Mouse (Mus musculus) intestine, embryonic 16.5 days (tissue): Measurements from ENCODE around the gene Ip6k2. TPM values are rescaled to one million over a fixed set of nuclear protein-coding genes. Genes with fewer than 3 reads are reported as not detected.
A peak's percentile ranks its signal among the peaks of the same experiment; 100 is the strongest.

Experiments
- ATAC-seq: fragments of 200-750 bp; cut with Nextera tagmentation; 2 replicates; pipeline ENCODE4 v1.8.0; 2017; ENCODE audit warnings: moderate TSS enrichment, moderate library complexity
- H3K27ac ChIP-seq: fragments of 300-500 bp; sonication (generic); 2 replicates; pipeline ENCODE4 v1.5.1; 2014; ENCODE audit warnings: mild to moderate bottlenecking, low read length
- H3K27me3 ChIP-seq: fragments of 300-500 bp; sonication (generic); replicated peaks from 2 replicates; pipeline ENCODE4 v1.6.1; 2014; ENCODE audit warnings: low read length, control low read depth, mixed read lengths; ENCODE audit not compliant: control insufficient read depth, insufficient read depth
- H3K36me3 ChIP-seq: fragments of 300-500 bp; sonication (generic); 2 replicates; pipeline ENCODE4 v1.6.1; 2014; ENCODE audit warnings: low read length, control low read depth; ENCODE audit not compliant: control insufficient read depth, insufficient read depth
- H3K4me1 ChIP-seq: fragments of 300-500 bp; sonication (generic); 2 replicates; pipeline ENCODE4 v1.6.1; 2014; ENCODE audit warnings: low read length, control low read depth, mixed read lengths; ENCODE audit not compliant: control insufficient read depth, insufficient read depth
- H3K4me2 ChIP-seq: fragments of 300-500 bp; sonication (generic); 2 replicates; pipeline ENCODE4 v1.6.1; 2014; ENCODE audit warnings: low read depth, low read length, control low read depth
- H3K4me3 ChIP-seq: fragments of 300-500 bp; sonication (generic); 2 replicates; pipeline ENCODE4 v1.5.1; 2014; ENCODE audit warnings: mild to moderate bottlenecking, low read length
- H3K9ac ChIP-seq: fragments of 300-500 bp; sonication (generic); 2 replicates; pipeline ENCODE4 v1.6.1; 2014; ENCODE audit warnings: low read depth, low read length
- H3K9me3 ChIP-seq: fragments of 300-500 bp; sonication (generic); 2 replicates; pipeline ENCODE4 v1.6.1; 2016; ENCODE audit warnings: low read length, control low read depth; ENCODE audit not compliant: control insufficient read depth
- WGBS: fragments of 180-500 bp; shearing (Covaris S2); extraction: QIAGEN DNeasy Blood & Tissue Kit; methylation state at CpG from one replicate; pipeline ENCODE4 v1.1.7; 2014; 5-methylcytosine and 5-hydroxymethylcytosine counted together
- polyA plus RNA-seq: library from polyadenylated mRNA; unstranded; fragments of >200 nt; fragmentation: Nextera tagmentation; extraction: Ambion mirVana; gene quantifications from 2 replicates; pipeline ENCODE4 v1.2.1, GENCODE M21; 2015

The Ip6k2 gene
- polyA plus RNA-seq, 1 experiment from 2014 or later: 57.2 TPM

DNA sequence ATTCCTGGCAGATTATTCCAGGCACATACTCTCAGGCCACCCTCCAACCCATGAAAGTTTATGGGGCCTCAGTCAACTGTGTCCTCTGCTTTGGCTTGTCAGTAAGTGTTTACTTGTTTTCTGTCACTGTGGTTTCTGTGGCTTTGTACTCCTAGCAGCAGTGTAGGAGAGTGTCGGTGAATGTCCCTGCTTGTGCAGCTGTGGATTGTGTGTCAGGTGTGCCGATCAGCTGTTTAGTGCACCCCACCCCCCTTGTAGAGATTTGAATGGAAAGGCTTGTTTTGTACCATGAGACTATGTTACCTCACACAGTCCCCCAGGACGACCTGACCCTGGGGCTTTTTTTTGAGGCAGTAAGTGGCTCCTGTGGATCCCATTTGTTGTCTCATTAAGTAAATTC, 9.1 kb downstream of the Ip6k2 start:
- Histone ChIP-seq H3K36me3 (peaks cover 4% of the 10 kb centered on the region), H3K27ac (no peak overlapping the region), H3K9ac (no peak overlapping the region), H3K27me3 (no peaks in the 10 kb centered on the region), H3K9me3 (no peaks in the 10 kb centered on the region), H3K4me2 (no peak overlapping the region), H3K4me3 (no peak overlapping the region), H3K4me1 (peaks cover 39% of the 10 kb centered on the region)
- 43% methylated on average over 3 of the region's 3 CpGs for WGBS
- ATAC-seq: no peak

DNA sequence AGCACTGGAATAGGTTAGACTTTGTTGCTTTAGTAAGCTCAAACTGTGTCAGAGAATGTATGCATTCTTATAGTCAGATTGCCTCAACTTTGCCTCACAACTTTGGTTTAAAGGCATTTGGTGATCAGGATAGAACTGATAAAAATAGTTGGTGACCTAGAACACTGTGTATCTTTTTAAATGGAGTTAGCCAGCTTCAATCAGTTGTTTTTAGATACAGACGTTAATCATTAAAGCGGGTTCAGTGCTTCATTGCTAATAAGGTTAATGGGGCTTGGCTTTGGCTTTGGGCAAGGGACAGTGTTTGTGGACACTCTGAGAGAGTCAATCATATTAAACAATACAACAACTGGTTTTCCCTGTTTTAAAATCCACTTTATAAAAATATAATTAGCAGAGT, 11.7 kb downstream of the Ip6k2 start:
- no peak overlapping the region for H3K4me3 ChIP-seq
- no peaks in the 10 kb centered on the region for H3K9me3 ChIP-seq
- H3K27ac ChIP-seq: peak overlapping the region; percentile 33
- peaks cover 14% of the 10 kb centered on the region for H3K36me3 ChIP-seq
- H3K9ac ChIP-seq: no peak overlapping the region
- 42% methylated on average over 2 of the region's 2 CpGs for WGBS
- H3K4me1 ChIP-seq: peaks cover 30% of the 10 kb centered on the region
- ATAC-seq: peak; percentile 65
- peak overlapping the region; percentile 27; the same call in 1 of the 2 replicates for H3K4me2 ChIP-seq
- no peaks in the 10 kb centered on the region for H3K27me3 ChIP-seq

DNA sequence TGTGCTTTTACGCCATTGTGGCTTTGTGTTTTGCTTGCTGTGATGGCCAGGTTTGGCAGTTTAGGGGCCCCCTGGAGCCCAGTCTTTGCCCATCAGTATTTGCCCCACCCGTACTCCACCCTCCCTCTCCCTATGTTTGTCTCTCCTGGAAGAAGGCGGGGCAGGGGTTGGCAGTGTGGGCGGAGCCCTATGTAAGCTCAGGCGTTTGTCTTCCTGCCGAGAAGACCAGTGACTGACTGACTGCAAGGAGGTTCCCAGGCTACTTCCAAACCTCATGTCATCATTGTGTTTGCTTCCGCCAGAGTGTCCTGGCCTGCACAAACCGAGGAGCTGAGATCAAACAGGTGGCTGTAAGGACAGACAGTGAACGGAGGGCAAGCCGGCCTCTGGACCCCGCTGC, 12.2 kb downstream of the Ip6k2 start:
- H3K9ac ChIP-seq: 0 out of 2 replicates have a peak overlapping the region, but pooled peaks have one; percentile 6

DNA sequence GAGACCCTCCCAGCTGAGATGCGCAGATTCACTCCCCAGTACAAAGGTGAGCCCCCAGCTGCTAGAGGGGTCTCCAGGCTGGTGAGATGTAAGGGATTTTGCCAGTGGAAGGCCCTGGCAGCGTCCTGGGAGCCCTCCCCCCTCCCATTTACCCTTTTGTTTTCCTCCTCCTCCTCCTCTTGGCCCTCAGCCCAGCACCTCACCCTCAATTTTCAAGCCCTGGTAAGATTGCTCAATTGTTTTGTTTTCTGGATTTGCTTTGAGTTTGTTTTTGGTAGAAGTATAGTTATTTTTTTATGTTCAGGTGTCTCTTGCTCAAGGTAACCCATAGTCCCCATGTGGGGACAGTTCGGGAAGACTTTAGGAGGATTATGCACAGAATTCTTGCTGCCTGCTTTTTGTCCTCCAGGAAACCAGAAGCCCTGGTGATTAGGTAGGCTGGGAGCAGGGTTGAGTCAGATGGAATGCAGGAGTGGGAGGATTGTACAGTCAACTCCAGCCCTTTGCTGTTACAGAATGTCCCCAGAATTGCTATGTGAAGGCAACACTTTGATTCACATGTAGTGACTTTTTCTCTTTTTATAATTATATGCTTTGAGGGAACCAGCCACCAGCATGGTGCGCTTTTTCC, 12.9 kb downstream of the Ip6k2 start:
- Histone ChIP-seq H3K4me3 (no peak overlapping the region), H3K36me3 (peaks cover 14% of the 10 kb centered on the region), H3K9me3 (no peaks in the 10 kb centered on the region), H3K9ac (0 out of 2 replicates have a peak overlapping the region, but pooled peaks have one; percentile 6), H3K27ac (no peak overlapping the region), H3K4me2 (peak overlapping the region; percentile 27), H3K27me3 (no peaks in the 10 kb centered on the region), H3K4me1 (peaks cover 30% of the 10 kb centered on the region)
- no peak for ATAC-seq
- WGBS: 71% methylated on average over 4 of the region's 4 CpGs

More for the DNA sequence above, 12.2 kb downstream of the Ip6k2 start:
- H3K27me3 ChIP-seq: no peaks in the 10 kb centered on the region
- ATAC-seq: peak; percentile 93
- H3K4me2 ChIP-seq: peak overlapping the region; percentile 27
- H3K36me3 ChIP-seq: peaks cover 14% of the 10 kb centered on the region
- 31% methylated on average over 11 of the region's 11 CpGs for WGBS
- H3K4me3 ChIP-seq: no peak overlapping the region
- H3K9me3 ChIP-seq: no peaks in the 10 kb centered on the region
- H3K27ac ChIP-seq: no peak overlapping the region; the same call in 1 of the 2 replicates
- H3K4me1 ChIP-seq: peaks cover 30% of the 10 kb centered on the region

DNA sequence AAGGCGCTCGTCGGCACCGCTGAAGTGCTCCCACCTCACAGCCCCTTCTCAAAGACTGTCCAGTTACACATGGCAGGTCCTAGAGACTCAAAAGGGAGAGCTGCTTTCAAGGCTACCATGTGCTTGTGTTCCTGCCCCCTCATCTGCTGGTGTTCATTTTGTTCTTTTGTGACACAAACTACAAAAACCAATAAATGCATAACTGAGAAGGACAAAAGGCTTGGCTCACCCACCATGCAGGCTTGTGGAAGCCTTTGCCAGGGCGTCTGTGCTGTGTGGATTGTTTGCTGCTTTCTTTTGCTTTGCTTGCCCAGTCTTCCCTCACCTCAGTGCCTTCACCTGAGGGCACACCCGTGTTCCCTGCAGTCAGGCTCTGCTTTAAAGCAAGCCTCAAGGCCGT, 13.9 kb downstream of the Ip6k2 start:
- Histone ChIP-seq H3K4me1 (peaks cover 24% of the 10 kb centered on the region), H3K27ac (no peak overlapping the region), H3K9me3 (no peaks in the 10 kb centered on the region), H3K4me2 (no peak overlapping the region), H3K27me3 (no peaks in the 10 kb centered on the region), H3K4me3 (no peak overlapping the region), H3K36me3 (peaks cover 17% of the 10 kb centered on the region), H3K9ac (no peak overlapping the region)
- WGBS: 89% methylated on average over 7 of the region's 7 CpGs
- no peak for ATAC-seq

DNA sequence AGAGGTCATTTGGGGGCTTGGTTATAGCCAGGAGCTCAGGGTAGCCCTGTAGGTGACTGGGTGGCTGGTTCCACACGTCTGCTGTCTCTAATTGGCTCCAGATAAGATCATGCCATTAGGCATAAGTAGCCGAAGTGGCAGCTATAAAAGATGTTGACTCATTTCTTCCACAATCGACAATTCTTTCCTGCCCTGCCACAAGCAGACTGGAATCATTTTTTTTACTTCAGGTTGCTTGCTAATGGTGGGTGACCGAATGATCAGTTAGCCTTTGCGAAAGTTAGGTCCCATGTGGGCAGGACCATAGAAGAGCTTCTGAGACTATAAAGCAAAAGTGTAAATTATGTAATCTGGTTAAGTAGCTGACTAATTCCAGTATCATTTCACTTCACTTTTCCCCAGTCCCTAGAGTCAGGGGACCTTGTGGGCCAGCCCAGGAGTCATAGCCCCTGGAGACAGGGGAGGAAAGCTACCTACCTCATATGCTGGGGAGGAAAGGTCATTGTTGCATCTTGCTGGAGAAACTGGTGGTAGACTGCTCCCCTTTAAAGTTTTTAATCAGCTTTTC, 15.0 kb downstream of the Ip6k2 start:
- no peak overlapping the region for H3K4me3 ChIP-seq
- peaks cover 16% of the 10 kb centered on the region for H3K4me1 ChIP-seq
- WGBS: 63% methylated on average over 5 of the region's 5 CpGs
- H3K36me3 ChIP-seq: peaks cover 19% of the 10 kb centered on the region
- no peak overlapping the region for H3K27ac ChIP-seq
- H3K27me3 ChIP-seq: no peaks in the 10 kb centered on the region
- no peak for ATAC-seq
- no peak overlapping the region for H3K9ac ChIP-seq
- H3K9me3 ChIP-seq: no peaks in the 10 kb centered on the region
- no peak overlapping the region for H3K4me2 ChIP-seq

DNA sequence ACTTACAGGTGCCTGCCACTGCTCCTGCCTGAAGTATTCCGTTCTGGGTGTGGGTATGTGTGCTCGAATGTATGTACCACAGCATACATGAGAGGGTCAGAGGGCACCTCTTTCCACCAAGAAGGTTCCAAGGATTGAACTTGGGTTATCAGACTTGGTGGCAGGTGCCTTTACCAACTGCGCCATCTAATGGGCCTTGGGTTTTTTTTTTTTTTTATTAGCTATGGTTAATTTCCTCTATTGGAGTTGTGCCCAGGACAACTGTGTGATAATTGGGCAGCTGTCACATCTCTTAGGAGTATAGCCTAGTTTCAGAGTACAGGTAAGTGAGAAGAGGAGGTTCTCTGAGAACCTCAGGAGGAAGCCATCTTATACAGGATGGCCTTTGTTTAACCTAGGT, 16.0 kb downstream of the Ip6k2 start:
- Histone ChIP-seq H3K4me3 (no peak overlapping the region), H3K27ac (no peak overlapping the region), H3K4me1 (peaks cover 10% of the 10 kb centered on the region; the same call in 1 of the 2 replicates), H3K9me3 (no peaks in the 10 kb centered on the region), H3K27me3 (no peaks in the 10 kb centered on the region), H3K4me2 (no peak overlapping the region), H3K9ac (no peak overlapping the region), H3K36me3 (peaks cover 28% of the 10 kb centered on the region)
- no peak for ATAC-seq
- 73% methylated on average over 3 of the region's 3 CpGs for WGBS

DNA sequence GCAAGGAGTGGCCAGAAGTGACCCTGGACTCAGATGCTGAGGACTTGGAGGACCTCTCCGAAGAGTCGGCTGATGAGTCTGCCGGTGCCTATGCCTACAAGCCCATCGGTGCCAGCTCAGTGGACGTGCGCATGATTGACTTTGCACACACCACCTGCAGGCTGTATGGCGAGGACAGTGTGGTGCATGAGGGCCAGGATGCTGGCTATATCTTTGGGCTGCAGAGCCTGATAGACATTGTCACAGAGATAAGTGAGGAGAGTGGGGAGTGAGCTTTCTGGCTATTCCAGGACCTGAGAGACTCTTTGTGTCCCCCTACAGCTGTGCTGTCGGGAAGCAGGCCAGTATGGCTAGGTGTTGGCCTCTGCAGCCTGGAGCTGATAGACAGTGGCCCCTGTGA, 22.2 kb downstream of the Ip6k2 start:
- H3K27me3 ChIP-seq: no peaks in the 10 kb centered on the region
- no peak for ATAC-seq
- H3K4me1 ChIP-seq: peaks cover 15% of the 10 kb centered on the region
- no peaks in the 10 kb centered on the region for H3K9me3 ChIP-seq
- peaks cover 21% of the 10 kb centered on the region for H3K36me3 ChIP-seq
- no peak overlapping the region for H3K4me3 ChIP-seq
- H3K4me2 ChIP-seq: no peak overlapping the region
- H3K27ac ChIP-seq: no peak overlapping the region
- 86% methylated on average over 8 of the region's 8 CpGs for WGBS
- H3K9ac ChIP-seq: no peak overlapping the region

DNA sequence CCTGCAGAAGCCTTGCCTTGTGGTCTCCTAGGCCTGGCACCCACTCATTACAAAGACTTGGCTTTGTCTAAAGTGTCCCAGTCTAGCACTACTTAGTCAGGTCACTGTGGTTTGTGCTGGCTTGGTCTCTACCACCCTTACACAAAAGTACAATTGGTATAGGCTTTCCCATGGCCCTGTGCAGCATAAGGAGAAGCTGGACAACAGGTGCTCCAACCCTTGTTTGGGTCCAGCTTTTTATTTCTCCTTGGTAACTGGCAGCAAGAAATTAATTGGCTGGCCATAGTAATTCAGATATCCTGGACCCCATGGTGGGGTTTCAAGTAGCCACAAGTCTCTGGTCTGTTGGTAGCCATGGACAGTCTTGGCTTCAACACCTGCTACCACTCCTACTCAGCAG, 22.8 kb downstream of the Ip6k2 start:
- Histone ChIP-seq H3K36me3 (peaks cover 21% of the 10 kb centered on the region), H3K4me3 (no peak overlapping the region), H3K4me1 (peaks cover 15% of the 10 kb centered on the region), H3K9me3 (no peaks in the 10 kb centered on the region), H3K4me2 (no peak overlapping the region), H3K9ac (no peak overlapping the region), H3K27me3 (no peaks in the 10 kb centered on the region), H3K27ac (no peak overlapping the region)
- ATAC-seq: no peak
